7 mouse cellular contexts compared by ENCODE assay signal in genomic region chr11:69606491-69606795, GRCm38 (mm10). TPM values are rescaled to one million over a fixed set of nuclear protein-coding genes. Genes with fewer than 3 reads are reported as not detected.
DNase-seq lines count a peak whose midpoint lies in the region; ATAC-seq lines count a peak whose summit lies in the region.

No protein-coding gene starts in this region.

- no peaks in the 10 kb centered on the region for H3K36me3 ChIP-seq in lung, embryonic 15.5 days
- H3K36me3 ChIP-seq in forebrain, embryonic 12.5 days (replicated peaks), result no peaks in the 10 kb centered on the region
- no peaks in the 10 kb centered on the region for H3K36me3 ChIP-seq in limb, embryonic 12.5 days
- peaks cover 8% of the 10 kb centered on the region for H3K36me3 ChIP-seq in neural tube, embryonic 15.5 days

- H3K27ac ChIP-seq in lung, embryonic 15.5 days, result no peak overlapping the region
- H3K27ac ChIP-seq in forebrain, embryonic 12.5 days, result no peak overlapping the region
- peak overlapping the region; percentile 35; the same call in 1 of the 2 replicates for H3K27ac ChIP-seq in limb, embryonic 12.5 days
- peak overlapping the region; percentile 87 for H3K27ac ChIP-seq in neural tube, embryonic 15.5 days (replicated peaks)

- H3K4me3 ChIP-seq in lung, embryonic 15.5 days, result peak overlapping the region; percentile 56
- H3K4me3 ChIP-seq in forebrain, embryonic 12.5 days (replicated peaks), result peak overlapping the region; percentile 60
- H3K4me3 ChIP-seq in limb, embryonic 12.5 days (replicated peaks), result peak overlapping the region; percentile 57
- peak overlapping the region; percentile 81 for H3K4me3 ChIP-seq in neural tube, embryonic 15.5 days (replicated peaks)

- H3K4me2 ChIP-seq in lung, embryonic 15.5 days, result peak overlapping the region; percentile 95
- peak overlapping the region; percentile 97 for H3K4me2 ChIP-seq in forebrain, embryonic 12.5 days
- peak overlapping the region; percentile 98 for H3K4me2 ChIP-seq in limb, embryonic 12.5 days
- H3K4me2 ChIP-seq in neural tube, embryonic 15.5 days, result peak overlapping the region; percentile 95

- H3K9me3 ChIP-seq in lung, embryonic 15.5 days, result no peaks in the 10 kb centered on the region
- H3K9me3 ChIP-seq in forebrain, embryonic 12.5 days, result no peaks in the 10 kb centered on the region
- no peaks in the 10 kb centered on the region for H3K9me3 ChIP-seq in limb, embryonic 12.5 days
- H3K9me3 ChIP-seq in neural tube, embryonic 15.5 days (replicated peaks), result no peaks in the 10 kb centered on the region

- H3K27me3 ChIP-seq in lung, embryonic 15.5 days, result peaks cover 16% of the 10 kb centered on the region; the same call in 1 of the 2 replicates
- peaks cover 17% of the 10 kb centered on the region for H3K27me3 ChIP-seq in forebrain, embryonic 12.5 days
- H3K27me3 ChIP-seq in limb, embryonic 12.5 days, result peaks cover 27% of the 10 kb centered on the region
- H3K27me3 ChIP-seq in neural tube, embryonic 15.5 days (replicated peaks), result no peaks in the 10 kb centered on the region

- DNase-seq in lung, postnatal 10 days, result no peak
- no peak for DNase-seq in spleen, adult 12 weeks (ENCODE audit: low spot score)
- DNase-seq in right cerebral cortex, postnatal 14 days, result no peak

- H3K9ac ChIP-seq in lung, embryonic 15.5 days, result no peak overlapping the region
- H3K9ac ChIP-seq in forebrain, embryonic 12.5 days, result no peak overlapping the region
- no peak overlapping the region; the same call in 1 of the 2 replicates for H3K9ac ChIP-seq in limb, embryonic 12.5 days (replicated peaks)
- peak overlapping the region; percentile 17; the same call in 1 of the 2 replicates for H3K9ac ChIP-seq in neural tube, embryonic 15.5 days (replicated peaks)

- ATAC-seq in lung, embryonic 15.5 days (ENCODE audit: borderline replicate concordance, extremely low read depth, low FRiP score, low TSS enrichment), result no peak
- ATAC-seq in forebrain, embryonic 12.5 days (ENCODE audit: low FRiP score), result no peak
- ATAC-seq in limb, embryonic 12.5 days (ENCODE audit: insufficient number of reproducible peaks, insufficient read depth, low FRiP score, low TSS enrichment, low read depth), result no peak
- ATAC-seq in neural tube, embryonic 15.5 days (ENCODE audit: low FRiP score), result no peak

- peaks cover 26% of the 10 kb centered on the region for H3K4me1 ChIP-seq in lung, embryonic 15.5 days
- H3K4me1 ChIP-seq in forebrain, embryonic 12.5 days, result peaks cover 20% of the 10 kb centered on the region
- peaks cover 20% of the 10 kb centered on the region for H3K4me1 ChIP-seq in limb, embryonic 12.5 days (replicated peaks)
- peaks cover 31% of the 10 kb centered on the region for H3K4me1 ChIP-seq in neural tube, embryonic 15.5 days

- WGBS in lung, embryonic 15.5 days, result 34% methylated on average over 2 of the region's 2 CpGs
- 55% methylated on average over 2 of the region's 2 CpGs for WGBS in forebrain, embryonic 12.5 days
- WGBS in limb, embryonic 12.5 days, result 51% methylated on average over 2 of the region's 2 CpGs
- WGBS in neural tube, embryonic 15.5 days, result 66% methylated on average over 2 of the region's 2 CpGs

RNA-seq across cellular contexts. Expression of gene Atp1b2, which starts 0.7 kb away (rescaled TPM):
- polyA plus RNA-seq in lung, embryonic 15.5 days (2015; fragmentation: Nextera tagmentation; extraction: Ambion mirVana), result 8.4 and 10.1 TPM in 2 replicates
- polyA plus RNA-seq in forebrain, embryonic 12.5 days (2016; fragmentation: Nextera tagmentation; extraction: Ambion mirVana), result 11.9 and 12.6 TPM in 2 replicates
- 3.0 and 4.8 TPM in 2 replicates for polyA plus RNA-seq in limb, embryonic 12.5 days (2016; fragmentation: Nextera tagmentation; extraction: Ambion mirVana)
- 76.7 and 77.0 TPM in 2 replicates for polyA plus RNA-seq in neural tube, embryonic 15.5 days (2015; fragmentation: Nextera tagmentation; extraction: Ambion mirVana)

RNA-seq across cellular contexts. Expression of gene Shbg, which starts 11.3 kb away (rescaled TPM):
- not detected in 2 replicates for polyA plus RNA-seq in lung, embryonic 15.5 days (2015; fragmentation: Nextera tagmentation; extraction: Ambion mirVana)
- not detected in 2 replicates for polyA plus RNA-seq in forebrain, embryonic 12.5 days (2016; fragmentation: Nextera tagmentation; extraction: Ambion mirVana)
- polyA plus RNA-seq in limb, embryonic 12.5 days (2016; fragmentation: Nextera tagmentation; extraction: Ambion mirVana), result not detected in 2 replicates
- not detected in 2 replicates for polyA plus RNA-seq in neural tube, embryonic 15.5 days (2015; fragmentation: Nextera tagmentation; extraction: Ambion mirVana)

RNA-seq across cellular contexts. Expression of gene Sat2, which starts 15.4 kb away (rescaled TPM):
- polyA plus RNA-seq in lung, embryonic 15.5 days (2015; fragmentation: Nextera tagmentation; extraction: Ambion mirVana), result 17.8 and 18.6 TPM in 2 replicates
- polyA plus RNA-seq in forebrain, embryonic 12.5 days (2016; fragmentation: Nextera tagmentation; extraction: Ambion mirVana), result 15.8 and 21.5 TPM in 2 replicates
- 24.3 and 25.8 TPM in 2 replicates for polyA plus RNA-seq in limb, embryonic 12.5 days (2016; fragmentation: Nextera tagmentation; extraction: Ambion mirVana)
- 22.0 and 24.7 TPM in 2 replicates for polyA plus RNA-seq in neural tube, embryonic 15.5 days (2015; fragmentation: Nextera tagmentation; extraction: Ambion mirVana)

RNA-seq across cellular contexts. Expression of gene Trp53, which starts 26.3 kb away (rescaled TPM):
- 168 and 170 TPM in 2 replicates for polyA plus RNA-seq in lung, embryonic 15.5 days (2015; fragmentation: Nextera tagmentation; extraction: Ambion mirVana)
- polyA plus RNA-seq in forebrain, embryonic 12.5 days (2016; fragmentation: Nextera tagmentation; extraction: Ambion mirVana), result 120 and 124 TPM in 2 replicates
- polyA plus RNA-seq in limb, embryonic 12.5 days (2016; fragmentation: Nextera tagmentation; extraction: Ambion mirVana), result 175 and 180 TPM in 2 replicates
- 51.8 and 85.1 TPM in 2 replicates for polyA plus RNA-seq in neural tube, embryonic 15.5 days (2015; fragmentation: Nextera tagmentation; extraction: Ambion mirVana)

RNA-seq across cellular contexts. Expression of gene Fxr2, which starts 26.3 kb away (rescaled TPM):
- 26.7 and 27.8 TPM in 2 replicates for polyA plus RNA-seq in lung, embryonic 15.5 days (2015; fragmentation: Nextera tagmentation; extraction: Ambion mirVana)
- polyA plus RNA-seq in forebrain, embryonic 12.5 days (2016; fragmentation: Nextera tagmentation; extraction: Ambion mirVana), result 46.0 and 48.9 TPM in 2 replicates
- 56.0 and 63.9 TPM in 2 replicates for polyA plus RNA-seq in limb, embryonic 12.5 days (2016; fragmentation: Nextera tagmentation; extraction: Ambion mirVana)
- polyA plus RNA-seq in neural tube, embryonic 15.5 days (2015; fragmentation: Nextera tagmentation; extraction: Ambion mirVana), result 32.5 and 38.7 TPM in 2 replicates

Comparison
In these comparisons a context has a peak if more than half of its experiments do, and no peak if none do; other contexts are left out.
1. H3K27ac ChIP-seq: peak in limb, embryonic 12.5 days (single experiment) and neural tube, embryonic 15.5 days (single experiment); none in lung, embryonic 15.5 days (single experiment) and forebrain, embryonic 12.5 days (single experiment).
2. Peak in every context shown above with its lines, with median percentiles within 50 percentile points of each other: H3K4me2 ChIP-seq and H3K4me3 ChIP-seq.